Mouse (Mus musculus): ENCODE results near the gene Copz1. TPM values are rescaled to one million over a fixed set of nuclear protein-coding genes. Genes with fewer than 3 reads are reported as not detected.
"Not testable (repeated sequence)": the region's sequence is repeated elsewhere in the genome, so short reads cannot be mapped to it uniquely, and the experiment has no call there.

Gene Copz1
- 47.4 and 48.1 TPM in 2 replicates for total RNA-seq (2017)

- ATAC-seq (ENCODE audit: extremely low read depth, insufficient number of reproducible peaks, low FRiP score, poor library complexity, severe bottlenecking), result peak; percentile 99
Measured at GRCm38 (mm10) chr15:103272419-103273279, at the start of gene Copz1. Gene Copz1 (plus strand): TSS chr15:103272714.

- no peak for ATAC-seq (ENCODE audit: extremely low read depth, insufficient number of reproducible peaks, low FRiP score, poor library complexity, severe bottlenecking)
Measured at GRCm38 (mm10) chr15:103224161-103224560, 48.4 kb upstream of the Copz1 start.

- no peak for ATAC-seq (ENCODE audit: extremely low read depth, insufficient number of reproducible peaks, low FRiP score, poor library complexity, severe bottlenecking)
Measured at GRCm38 (mm10) chr15:103227022-103227421, 45.5 kb upstream of the Copz1 start.

GRCm38 (mm10) chr15:103227572-103227971 is 44.9 kb upstream of the Copz1 start:
- no peak for ATAC-seq (ENCODE audit: extremely low read depth, insufficient number of reproducible peaks, low FRiP score, poor library complexity, severe bottlenecking)

GRCm38 (mm10) chr15:103228904-103229303 is 43.6 kb upstream of the Copz1 start:
- ATAC-seq (ENCODE audit: extremely low read depth, insufficient number of reproducible peaks, low FRiP score, poor library complexity, severe bottlenecking), result no peak

- no peak for ATAC-seq (ENCODE audit: extremely low read depth, insufficient number of reproducible peaks, low FRiP score, poor library complexity, severe bottlenecking)
Measured at GRCm38 (mm10) chr15:103233119-103233518, 39.4 kb upstream of the Copz1 start.

GRCm38 (mm10) chr15:103237295-103237694 is 35.2 kb upstream of the Copz1 start:
- no peak for ATAC-seq (ENCODE audit: extremely low read depth, insufficient number of reproducible peaks, low FRiP score, poor library complexity, severe bottlenecking)

- peak; percentile 51 for ATAC-seq (ENCODE audit: extremely low read depth, insufficient number of reproducible peaks, low FRiP score, poor library complexity, severe bottlenecking)
Measured at GRCm38 (mm10) chr15:103239130-103239684, 33.3 kb upstream of the Copz1 start.

- ATAC-seq (ENCODE audit: extremely low read depth, insufficient number of reproducible peaks, low FRiP score, poor library complexity, severe bottlenecking), result peak; percentile 69
Measured at GRCm38 (mm10) chr15:103239685-103240159, 32.8 kb upstream of the Copz1 start, which contains the start of gene Cbx5. Gene Cbx5 (minus strand): TSS chr15:103239816.

- ATAC-seq (ENCODE audit: extremely low read depth, insufficient number of reproducible peaks, low FRiP score, poor library complexity, severe bottlenecking), result peak; percentile 87
Measured at GRCm38 (mm10) chr15:103240160-103241028, 32.1 kb upstream of the Copz1 start, which contains the start of gene Hnrnpa1. Gene Hnrnpa1 (plus strand): TSS chr15:103240432.

GRCm38 (mm10) chr15:103241071-103242018 is 31.2 kb upstream of the Copz1 start:
- not testable (repeated sequence) for ATAC-seq (ENCODE audit: extremely low read depth, insufficient number of reproducible peaks, low FRiP score, poor library complexity, severe bottlenecking)

GRCm38 (mm10) chr15:103242885-103243284 is 29.6 kb upstream of the Copz1 start:
- ATAC-seq (ENCODE audit: extremely low read depth, insufficient number of reproducible peaks, low FRiP score, poor library complexity, severe bottlenecking), result no peak

GRCm38 (mm10) chr15:103245616-103246015 is 26.9 kb upstream of the Copz1 start:
- no peak for ATAC-seq (ENCODE audit: extremely low read depth, insufficient number of reproducible peaks, low FRiP score, poor library complexity, severe bottlenecking)

- ATAC-seq (ENCODE audit: extremely low read depth, insufficient number of reproducible peaks, low FRiP score, poor library complexity, severe bottlenecking), result no peak
Measured at GRCm38 (mm10) chr15:103247078-103247781, 25.3 kb upstream of the Copz1 start.

- no peak for ATAC-seq (ENCODE audit: extremely low read depth, insufficient number of reproducible peaks, low FRiP score, poor library complexity, severe bottlenecking)
Measured at GRCm38 (mm10) chr15:103247782-103248400, 24.6 kb upstream of the Copz1 start.

- no peak for ATAC-seq (ENCODE audit: extremely low read depth, insufficient number of reproducible peaks, low FRiP score, poor library complexity, severe bottlenecking)
Measured at GRCm38 (mm10) chr15:103248401-103249313, 23.9 kb upstream of the Copz1 start.

All from neutrophil, adult 5-6 weeks (primary cell).